Mouse (Mus musculus) layer of hippocampus, adult 9-11 months (tissue): ENCODE data around the gene Npas2.

Source experiments
- DNase-seq: peaks from one replicate; pipeline ENCODE4 v3.0.0; 2022

Gene Npas2

GRCm38 (mm10) chr1:39217584-39217983, 24.1 kb downstream of the Npas2 start:
- DNase-seq: no peak

DNA sequence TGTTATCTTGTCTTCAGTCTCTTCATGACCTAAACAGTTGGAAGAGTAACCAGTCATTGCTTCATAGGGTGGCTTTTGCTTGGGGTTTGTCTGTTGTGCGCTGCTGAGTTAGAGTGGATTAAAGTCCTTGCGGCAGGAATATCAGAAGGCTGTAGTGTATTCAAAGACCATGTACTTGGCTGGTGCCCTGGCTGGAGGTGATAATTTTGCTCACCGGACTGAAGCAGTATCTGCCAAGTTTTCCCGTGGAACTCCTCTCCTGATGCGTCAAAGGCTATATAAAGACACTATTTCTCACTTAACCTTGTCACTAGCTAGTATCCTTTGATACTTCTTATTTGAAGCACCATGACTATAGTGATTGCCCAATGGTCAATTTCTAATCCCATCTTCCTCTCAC, 34.9 kb downstream of the Npas2 start:
- DNase-seq: no peak

GRCm38 (mm10) chr1:39230021-39230420, 36.5 kb downstream of the Npas2 start:
- no peak for DNase-seq

- no peak for DNase-seq
Measured at GRCm38 (mm10) chr1:39234815-39235449, 41.4 kb downstream of the Npas2 start.

GRCm38 (mm10) chr1:39237503-39238255, 44.1 kb downstream of the Npas2 start:
- no peak for DNase-seq

DNA sequence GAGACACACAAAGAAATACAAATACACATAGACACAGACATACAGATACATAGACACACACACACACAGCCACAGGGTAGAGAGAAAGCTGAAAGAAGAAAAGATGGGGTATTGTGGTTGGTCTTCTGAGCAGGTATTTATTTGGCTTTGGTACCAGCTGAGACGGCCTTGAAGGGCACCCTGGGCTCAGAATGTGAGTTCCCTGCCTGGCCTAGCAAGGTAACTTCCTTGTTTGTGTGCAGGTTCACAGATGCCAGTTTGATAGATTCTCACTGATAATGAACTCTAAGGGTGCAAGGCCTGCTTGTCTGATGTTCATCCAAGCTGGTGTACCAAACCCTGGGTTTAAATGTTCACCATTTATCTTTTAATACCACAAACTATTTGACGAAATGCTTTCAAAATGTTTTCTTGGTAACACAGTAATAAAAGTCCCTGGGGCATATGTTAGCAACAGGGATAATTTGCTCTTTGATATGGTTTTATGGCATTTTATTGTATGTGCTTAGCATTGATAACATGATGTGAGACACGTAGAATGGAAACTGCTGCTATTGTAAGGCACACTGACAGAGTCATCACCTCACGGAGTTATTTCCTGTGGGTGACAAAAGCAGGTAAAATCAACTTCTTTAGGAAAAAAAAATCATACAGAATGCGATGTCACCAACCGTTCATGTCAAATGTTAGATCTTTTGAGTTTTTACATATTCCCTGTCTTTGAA, 47.5 kb downstream of the Npas2 start:
- no peak for DNase-seq

DNA sequence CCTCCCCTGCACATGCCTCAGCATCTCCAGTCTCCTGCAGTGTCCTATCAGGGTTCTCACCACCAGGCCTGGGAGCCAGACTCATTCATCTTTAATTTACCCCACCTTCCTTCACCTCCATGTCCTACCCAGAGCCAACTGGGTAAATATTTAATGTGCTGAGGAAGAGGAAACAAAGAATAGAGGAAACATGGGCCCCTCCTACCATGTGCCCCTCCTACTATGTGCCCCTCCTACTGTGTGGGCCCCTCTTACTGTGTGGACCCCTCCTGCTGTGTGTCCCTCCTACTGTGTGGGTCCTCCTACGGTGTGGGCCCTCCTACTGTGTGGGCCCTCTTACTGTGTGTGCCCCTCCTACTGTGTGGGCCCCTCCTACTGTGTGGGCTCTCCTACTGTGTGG, 51.2 kb downstream of the Npas2 start:
- DNase-seq: no peak

DNA sequence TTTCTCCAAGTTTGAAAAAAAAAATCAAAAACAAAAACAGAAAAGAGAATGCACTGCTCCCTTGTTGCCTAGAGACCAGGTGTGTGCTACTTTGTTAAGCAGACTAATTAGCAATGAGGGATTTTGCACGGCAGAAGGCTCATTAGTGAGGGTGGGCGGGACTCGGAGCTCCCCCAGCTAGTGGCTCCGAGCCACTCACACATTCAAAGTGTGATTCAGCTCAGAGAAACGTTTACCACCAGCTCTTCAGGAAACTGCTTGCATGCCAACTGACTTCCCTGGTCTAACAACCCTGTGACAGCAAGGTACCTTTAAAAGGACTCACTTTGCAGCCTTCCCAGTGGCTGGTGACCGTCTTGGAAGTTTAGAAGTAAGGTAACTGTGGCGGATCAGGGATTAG, 58.1 kb downstream of the Npas2 start:
- peak; percentile 86 for DNase-seq

GRCm38 (mm10) chr1:39253771-39254170, 60.2 kb downstream of the Npas2 start:
- DNase-seq: no peak

DNA sequence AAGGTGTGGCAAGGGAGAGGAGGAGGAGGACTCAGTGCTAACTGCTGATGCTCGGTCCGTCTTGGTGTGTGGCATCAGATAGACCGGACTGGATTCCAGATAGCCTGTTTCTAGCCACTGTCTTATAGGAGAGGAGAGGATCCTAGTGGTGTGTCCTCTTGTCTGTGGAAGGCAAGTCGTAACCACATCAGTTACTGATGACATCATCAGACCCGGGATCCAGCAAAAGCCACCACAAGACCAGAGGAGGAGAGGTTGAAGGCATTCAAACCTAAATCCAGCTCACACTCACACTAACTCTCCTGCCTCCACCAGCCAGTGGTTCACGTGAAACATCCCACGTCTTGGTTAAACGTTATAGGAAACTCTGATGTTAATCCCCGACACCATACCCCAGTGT, 62.5 kb downstream of the Npas2 start:
- DNase-seq: no peak

GRCm38 (mm10) chr1:39256513-39257330, 63.2 kb downstream of the Npas2 start:
- DNase-seq: no peak

DNA sequence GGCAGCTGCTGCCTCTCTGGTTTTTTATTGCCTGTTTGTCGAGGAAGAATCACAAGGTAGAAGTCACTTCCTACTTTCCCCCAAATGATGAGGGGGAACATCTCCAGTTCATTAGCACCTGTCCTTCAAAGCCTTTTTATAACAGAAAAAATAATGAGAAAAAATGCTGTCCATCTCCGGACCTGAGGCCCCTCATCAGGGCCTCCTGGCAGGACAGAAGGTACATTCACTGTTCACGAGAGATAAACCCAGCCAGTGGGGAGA, 63.7 kb downstream of the Npas2 start:
- DNase-seq: no peak

GRCm38 (mm10) chr1:39259668-39260067, 66.1 kb downstream of the Npas2 start:
- DNase-seq: no peak

GRCm38 (mm10) chr1:39260183-39260978, 66.8 kb downstream of the Npas2 start:
- DNase-seq: peak; percentile 35

- DNase-seq: no peak
Measured at GRCm38 (mm10) chr1:39266843-39267512, 73.4 kb downstream of the Npas2 start.

DNA sequence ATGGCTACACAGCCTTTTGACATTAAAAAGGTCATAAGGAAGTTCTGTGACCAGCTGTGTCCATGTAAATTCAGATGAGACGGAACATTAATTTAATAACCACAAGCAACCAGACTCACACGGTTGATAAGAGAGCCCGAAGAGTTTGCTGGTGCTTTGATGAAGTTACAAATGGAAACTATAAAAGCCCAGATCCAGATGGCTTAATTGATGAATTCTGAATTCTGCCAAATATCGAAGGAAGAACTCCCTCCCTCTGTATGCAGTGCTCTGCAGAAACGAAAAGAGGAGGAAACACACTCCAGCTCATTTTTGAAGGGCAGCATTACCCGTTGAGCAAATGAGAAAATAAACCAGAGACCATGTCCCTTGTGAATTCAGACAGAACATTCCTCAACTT, 79.4 kb downstream of the Npas2 start:
- DNase-seq: peak; percentile 28

- DNase-seq: no peak
Measured at GRCm38 (mm10) chr1:39280391-39280790, 86.9 kb downstream of the Npas2 start.

GRCm38 (mm10) chr1:39280989-39281875, 87.7 kb downstream of the Npas2 start:
- no peak for DNase-seq

- DNase-seq: no peak
Measured at GRCm38 (mm10) chr1:39281888-39282287, 88.4 kb downstream of the Npas2 start.

DNA sequence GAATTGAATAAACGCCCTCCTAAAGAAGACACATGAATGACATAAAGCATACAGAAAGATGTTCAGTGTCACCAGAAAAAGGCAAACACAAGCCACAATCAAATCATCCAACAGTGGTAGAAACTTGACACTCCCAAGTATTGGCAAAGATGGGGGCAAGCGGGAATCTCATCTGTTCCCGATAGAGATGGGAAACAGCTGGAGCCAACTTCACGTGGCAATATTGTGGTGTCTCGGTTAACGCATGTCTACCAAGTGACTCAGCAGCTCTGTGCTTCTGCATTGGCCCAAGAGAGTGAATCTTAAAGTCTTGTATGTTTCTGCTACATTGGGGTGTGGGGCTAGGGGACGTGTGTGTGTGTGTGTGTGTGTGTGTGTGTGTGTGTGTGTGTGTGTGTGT, 89.8 kb downstream of the Npas2 start:
- no peak for DNase-seq

- DNase-seq: no peak
Measured at GRCm38 (mm10) chr1:39284786-39285185, 91.3 kb downstream of the Npas2 start.
